Mouse (Mus musculus) ES-E14 (cell line): ENCODE measurements at regions not wholly inside any gene's neighbourhood (a gene's known extent, or its start where the extent isn't known, plus 50 kb on each side); places are given as distances from the start of the nearest gene placed in this dataset.

Experiments
- DNase-seq: peaks from one replicate; pipeline ENCODE4 v3.0.0-alpha.2; 2013; ENCODE audit warnings: low read depth, low spot score
- H3K27ac ChIP-seq: 2 replicates; pipeline ENCODE4 v1.5.1; 2012; ENCODE audit warnings: low read depth, mild to moderate bottlenecking, low read length, moderate library complexity, mixed read lengths; ENCODE audit not compliant: poor library complexity, insufficient read depth, severe bottlenecking
- H3K36me3 ChIP-seq: 2 replicates; pipeline ENCODE4 v1.6.1; 2012; ENCODE audit warnings: mild to moderate bottlenecking, low read length, moderate library complexity, mixed read lengths; ENCODE audit not compliant: control insufficient read depth, poor library complexity, insufficient read depth, severe bottlenecking
- H3K4me1 ChIP-seq, 2 experiments: fragments of 150-350 bp in 1 of 2; sonication (generic) in 1 of 2; 2 replicates each; pipeline ENCODE4 v1.6.1; 2012; ENCODE audit warnings: low read length in 2 of 2, mild to moderate bottlenecking in 1 of 2, mixed read lengths in 1 of 2; ENCODE audit not compliant: control insufficient read depth in 2 of 2, insufficient read depth in 2 of 2, poor library complexity in 1 of 2
- H3K4me3 ChIP-seq, 2 experiments: fragments of 150-350 bp in 1 of 2; sonication (generic) in 1 of 2; 2 replicates each; pipeline ENCODE4 v1.5.1; 2012; ENCODE audit warnings: low read length in 2 of 2, low read depth in 1 of 2, mild to moderate bottlenecking in 1 of 2, mixed read lengths in 1 of 2; ENCODE audit not compliant: insufficient read depth in 1 of 2, poor library complexity in 1 of 2, severe bottlenecking in 1 of 2
- H3K9ac ChIP-seq: 2 replicates; pipeline ENCODE4 v1.6.1; 2012; ENCODE audit warnings: low read depth, mild to moderate bottlenecking, low read length, mixed read lengths; ENCODE audit not compliant: poor library complexity, insufficient read depth, severe bottlenecking
- H3K9me3 ChIP-seq: fragments of 150-350 bp; sonication (generic); 2 replicates; pipeline ENCODE4 v1.6.1; 2012; ENCODE audit warnings: low read depth, mild to moderate bottlenecking, low read length; ENCODE audit not compliant: control insufficient read depth, insufficient read depth
- CHD2 ChIP-seq: IDR thresholded peaks from 2 replicates; pipeline ENCODE4 v1.6.1; 2014; ENCODE audit warnings: mild to moderate bottlenecking, low read depth, low read length, inconsistent platforms
- HCFC1 ChIP-seq: IDR thresholded peaks from 2 replicates; pipeline ENCODE4 v1.6.1; 2012; ENCODE audit warnings: low read length, inconsistent platforms, borderline replicate concordance; ENCODE audit not compliant: insufficient read depth
- MAFK ChIP-seq: IDR thresholded peaks from 2 replicates; pipeline ENCODE4 v1.6.1; 2014; ENCODE audit warnings: mild to moderate bottlenecking, low read depth, low read length, inconsistent platforms; ENCODE audit not compliant: insufficient read depth
- ZC3H11A ChIP-seq: IDR thresholded peaks from 2 replicates; pipeline ENCODE4 v1.6.1; 2012; ENCODE audit warnings: low read depth, mild to moderate bottlenecking, inconsistent platforms, low read length, borderline replicate concordance
- ZNF384 ChIP-seq: IDR thresholded peaks from 2 replicates; pipeline ENCODE4 v1.6.1; 2012; ENCODE audit warnings: low read depth, low read length, inconsistent platforms
- in situ Hi-C, 2 experiments: fragments of 600-800 bp; cut with MboI; formaldehyde crosslinking; loops; one replicate each; pipeline ENCODE4 v1.15.1; 2025; ENCODE audit warnings: low sequenced_read_pairs in 2 of 2, inconsistent platforms in 1 of 2; ENCODE audit not compliant: unreplicated experiment in 2 of 2

GRCm38 (mm10) chr9:120794210-120794609, 134.8 kb upstream of the Ctnnb1 start:
- H3K36me3 ChIP-seq: no peaks in the 10 kb centered on the region
- no peak overlapping the region for H3K27ac ChIP-seq
- peaks cover 0 to 11% of the 10 kb centered on the region in 2 experiments; a peak in 2 of 4 replicates for H3K4me1 ChIP-seq
- in situ Hi-C loops: no loop called here
- no peak overlapping the region for H3K4me3 ChIP-seq
- TF ChIP-seq CHD2: no peak
- no peak for TF ChIP-seq ZNF384
- no peak for TF ChIP-seq ZC3H11A
- no peak for TF ChIP-seq HCFC1
- TF ChIP-seq MAFK: no peak
- no peaks in the 10 kb centered on the region for H3K9me3 ChIP-seq
- no peak for DNase-seq
- H3K9ac ChIP-seq: no peak overlapping the region

GRCm38 (mm10) chr9:120796111-120796880, 132.7 kb upstream of the Ctnnb1 start:
- H3K9ac ChIP-seq: no peak overlapping the region
- DNase-seq: no peak
- no peak overlapping the region for H3K27ac ChIP-seq
- TF ChIP-seq ZNF384 (no peak), MAFK (no peak), ZC3H11A (no peak), HCFC1 (no peak), CHD2 (no peak)
- H3K36me3 ChIP-seq: no peaks in the 10 kb centered on the region
- in situ Hi-C loops: no loop called here
- no peaks in the 10 kb centered on the region for H3K9me3 ChIP-seq
- H3K4me1 ChIP-seq: peaks cover 0 to 11% of the 10 kb centered on the region in 2 experiments; a peak in 3 of 4 replicates
- H3K4me3 ChIP-seq: no peak overlapping the region

- DNase-seq: no peak
- Histone ChIP-seq H3K9me3 (no peaks in the 10 kb centered on the region), H3K4me3 (no peak overlapping the region), H3K36me3 (no peaks in the 10 kb centered on the region), H3K4me1 (peaks cover 0 to 11% of the 10 kb centered on the region in 2 experiments; a peak in 3 of 4 replicates), H3K27ac (no peak overlapping the region), H3K9ac (no peak overlapping the region)
- TF ChIP-seq MAFK (no peak), CHD2 (no peak), ZNF384 (no peak), HCFC1 (no peak), ZC3H11A (no peak)
- in situ Hi-C loops: no loop called here
Observed at GRCm38 (mm10) chr9:120797996-120798663, 130.9 kb upstream of the Ctnnb1 start.

- Histone ChIP-seq H3K27ac (no peak overlapping the region), H3K4me1 (peaks cover 0 to 11% of the 10 kb centered on the region in 2 experiments; a peak in 3 of 4 replicates), H3K9me3 (no peaks in the 10 kb centered on the region), H3K9ac (no peak overlapping the region), H3K36me3 (no peaks in the 10 kb centered on the region), H3K4me3 (no peak overlapping the region)
- DNase-seq: no peak
- no peak for TF ChIP-seq MAFK
- TF ChIP-seq CHD2: no peak
- no peak for TF ChIP-seq HCFC1
- TF ChIP-seq ZC3H11A: no peak
- TF ChIP-seq ZNF384: no peak
- in situ Hi-C loops: no loop called here
Observed at GRCm38 (mm10) chr9:120798901-120799300, 130.1 kb upstream of the Ctnnb1 start.
